Mouse (Mus musculus) liver, adult 2 months (tissue): ENCODE data around the gene Inpp5f. TPM values are rescaled to one million over a fixed set of nuclear protein-coding genes. Genes with fewer than 3 reads are reported as not detected.

Experiments
- DNase-seq: peaks from one replicate; pipeline ENCODE4 v3.0.0-alpha.2; 2011; ENCODE audit warnings: low read depth, low spot score; ENCODE audit errors: extremely low read depth
- H3K27ac ChIP-seq: fragments of 200-500 bp; replicated peaks from 2 replicates; pipeline ENCODE4 v1.5.1; 2012; ENCODE audit warnings: low read depth, mild to moderate bottlenecking, control low read depth, inconsistent platforms, low read length; ENCODE audit not compliant: insufficient read depth
- H3K27me3 ChIP-seq: fragments of 200-500 bp; 2 replicates; pipeline ENCODE4 v1.6.1; 2012; ENCODE audit warnings: mild to moderate bottlenecking, moderate library complexity, low read length, inconsistent platforms; ENCODE audit not compliant: control insufficient read depth, insufficient read depth
- H3K36me3 ChIP-seq: fragments of 200-500 bp; 2 replicates; pipeline ENCODE4 v1.6.1; 2012; ENCODE audit warnings: low read length, inconsistent platforms; ENCODE audit not compliant: control insufficient read depth, insufficient read depth
- H3K4me1 ChIP-seq: fragments of 200-500 bp; 2 replicates; pipeline ENCODE4 v1.6.1; 2011; ENCODE audit warnings: low read length; ENCODE audit not compliant: control insufficient read depth, insufficient read depth
- H3K4me3 ChIP-seq: fragments of 200-500 bp; 2 replicates; pipeline ENCODE4 v1.5.1; 2011; ENCODE audit warnings: low read depth, mild to moderate bottlenecking, control low read depth, low read length, moderate library complexity; ENCODE audit not compliant: insufficient read depth
- H3K79me2 ChIP-seq: fragments of 200-500 bp; 2 replicates; pipeline ENCODE4 v1.6.1; 2012; ENCODE audit warnings: inconsistent platforms, mild to moderate bottlenecking, low read length, moderate library complexity; ENCODE audit not compliant: control insufficient read depth, insufficient read depth
- H3K9ac ChIP-seq: fragments of 200-500 bp; 2 replicates; pipeline ENCODE4 v1.6.1; 2012; ENCODE audit warnings: low read depth, mild to moderate bottlenecking, control low read depth, inconsistent platforms, low read length
- CTCF ChIP-seq: fragments of 200-500 bp; IDR thresholded peaks from 2 replicates; pipeline ENCODE4 v1.5.1; 2011; ENCODE audit warnings: low read depth, low read length, control low read depth
- POLR2A ChIP-seq: fragments of 200-500 bp; IDR thresholded peaks from 2 replicates; pipeline ENCODE4 v1.6.1; 2011; ENCODE audit warnings: low read length, control low read depth; ENCODE audit not compliant: insufficient read depth; ENCODE audit errors: extremely low read depth
- WGBS: fragments of 180-500 bp; shearing (Covaris S2); methylation state at CpG from one replicate; pipeline ENCODE4 v1.1.7; 2018; 5-methylcytosine and 5-hydroxymethylcytosine counted together
- polyA plus RNA-seq: library from polyadenylated mRNA; depleted of rRNA; stranded (reverse); fragments of >200 nt; gene quantifications from 2 replicates; pipeline ENCODE4 v1.2.3, GENCODE M21; 2012
- total RNA-seq: library from RNA; depleted of rRNA; stranded (reverse); fragments of >200 nt; gene quantifications from 2 replicates; pipeline ENCODE4 v1.2.3, GENCODE M21; 2014

The Inpp5f gene
- total and polyA plus RNA-seq, 2 experiments, result 5.5 to 13.1 TPM

DNA sequence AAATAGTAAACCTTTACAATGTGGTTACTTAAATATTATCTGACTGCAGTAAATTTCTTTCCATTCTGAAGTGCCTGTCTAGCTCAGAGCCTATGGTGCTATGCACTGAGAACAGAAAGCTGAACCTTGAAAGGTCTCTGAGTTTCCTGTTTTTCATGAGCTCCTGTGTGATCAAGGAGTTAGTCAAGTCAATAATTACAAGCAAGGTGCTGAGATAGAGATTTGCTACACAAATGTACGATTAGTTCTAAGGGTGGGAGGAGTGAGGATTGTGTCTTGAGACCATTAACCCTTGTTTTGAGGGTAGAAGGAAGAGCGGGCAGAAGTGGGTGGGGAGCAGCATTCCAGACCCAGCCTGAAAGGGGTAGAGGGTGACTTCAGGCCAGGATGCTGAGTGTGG, 16.1 kb downstream of the Inpp5f start:
- Histone ChIP-seq H3K27me3 (no peaks in the 10 kb centered on the region), H3K36me3 (no peaks in the 10 kb centered on the region), H3K4me3 (no peak overlapping the region), H3K79me2 (peaks cover 28% of the 10 kb centered on the region), H3K4me1 (peaks cover 25% of the 10 kb centered on the region; the same call in 1 of the 2 replicates), H3K27ac (no peak overlapping the region), H3K9ac (no peak overlapping the region)
- TF ChIP-seq CTCF (no peak), POLR2A (no peak)
- DNase-seq, result no peak
- 58% methylated on average over 2 of the region's 2 CpGs for WGBS

DNA sequence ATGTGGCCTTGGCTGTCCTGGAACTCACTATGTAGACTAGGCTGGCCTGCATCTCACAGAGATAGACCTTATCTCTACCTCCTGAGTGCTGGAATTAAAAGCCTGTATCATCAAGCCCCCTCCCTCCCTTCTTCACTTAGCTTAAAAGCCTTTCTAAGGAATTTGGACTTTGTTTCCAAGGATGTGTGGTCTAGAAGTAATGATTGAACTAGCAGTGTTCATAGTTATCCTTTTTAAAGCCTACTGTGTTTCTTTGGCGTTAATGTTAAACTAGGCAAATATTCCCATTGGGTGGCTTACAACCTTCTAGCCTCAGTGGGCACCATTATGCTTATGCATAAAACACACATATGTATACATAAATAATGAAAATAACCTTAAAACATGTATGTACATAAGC, 16.6 kb downstream of the Inpp5f start:
- H3K4me3 ChIP-seq, result no peak overlapping the region
- no peak for DNase-seq
- H3K79me2 ChIP-seq, result peaks cover 33% of the 10 kb centered on the region
- peaks cover 20% of the 10 kb centered on the region; the same call in 1 of the 2 replicates for H3K4me1 ChIP-seq
- H3K36me3 ChIP-seq, result no peaks in the 10 kb centered on the region
- H3K9ac ChIP-seq, result no peak overlapping the region
- H3K27me3 ChIP-seq, result no peaks in the 10 kb centered on the region
- 41% methylated on average over 1 of the region's 1 CpGs for WGBS
- H3K27ac ChIP-seq, result no peak overlapping the region
- TF ChIP-seq POLR2A, result no peak
- no peak for TF ChIP-seq CTCF

DNA sequence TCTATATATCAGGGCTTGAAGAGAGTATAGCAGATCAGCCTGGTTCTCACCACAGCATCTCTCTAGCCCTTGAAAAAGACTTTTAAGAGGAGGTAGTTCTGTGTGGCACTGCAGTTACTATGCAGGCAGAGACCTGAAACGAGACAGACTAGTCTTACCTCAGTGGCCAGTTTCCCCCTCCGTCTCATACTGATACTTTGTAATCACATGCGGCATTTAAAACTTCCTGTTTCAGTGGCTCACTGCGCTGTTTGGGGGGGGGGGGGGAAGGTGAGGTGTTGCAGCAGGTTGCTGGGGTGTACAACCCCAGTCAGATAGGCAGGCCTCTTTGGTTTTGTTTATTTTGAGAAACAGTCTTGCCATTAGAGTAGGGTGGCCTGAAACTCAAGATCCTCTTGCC, 22.0 kb downstream of the Inpp5f start:
- no peak overlapping the region for H3K27ac ChIP-seq
- DNase-seq, result no peak
- H3K36me3 ChIP-seq, result peaks cover 3% of the 10 kb centered on the region; the same call in 1 of the 2 replicates
- peaks cover 37% of the 10 kb centered on the region for H3K79me2 ChIP-seq
- TF ChIP-seq POLR2A, result no peak
- no peak for TF ChIP-seq CTCF
- no peak overlapping the region for H3K4me3 ChIP-seq
- H3K4me1 ChIP-seq, result peaks cover 9% of the 10 kb centered on the region; the same call in 1 of the 2 replicates
- no peaks in the 10 kb centered on the region for H3K27me3 ChIP-seq
- H3K9ac ChIP-seq, result no peak overlapping the region
- 84% methylated on average over 4 of the region's 4 CpGs for WGBS

DNA sequence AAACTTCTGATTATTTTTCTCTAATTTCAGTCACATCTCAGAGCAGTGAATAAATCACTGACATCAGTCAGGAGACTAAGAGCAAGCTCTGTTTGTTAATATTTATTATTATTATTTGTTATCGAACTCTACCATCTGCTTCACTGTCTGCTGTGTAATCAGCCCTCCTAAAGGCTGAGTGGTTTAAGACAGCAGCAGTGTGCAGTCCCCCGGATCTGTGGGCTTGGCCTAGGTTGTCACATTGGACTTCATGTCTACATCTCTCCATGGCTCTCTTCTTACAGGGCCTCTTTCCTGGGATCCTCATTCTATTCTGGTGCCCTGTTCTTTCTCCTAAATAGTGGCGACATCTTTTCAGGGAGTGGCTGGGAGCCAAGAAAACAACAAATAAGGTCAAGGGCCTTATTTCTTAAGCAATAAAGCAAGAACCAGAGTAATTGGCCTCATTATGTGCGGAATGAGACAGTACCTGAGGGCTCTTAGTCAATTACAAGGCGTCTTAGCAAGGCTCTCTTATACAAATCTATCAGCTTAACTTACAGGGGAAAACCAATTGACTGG, 28.9 kb downstream of the Inpp5f start:
- Histone ChIP-seq H3K36me3 (peaks cover 4% of the 10 kb centered on the region), H3K27me3 (no peaks in the 10 kb centered on the region), H3K79me2 (peaks cover 14% of the 10 kb centered on the region), H3K9ac (no peak overlapping the region), H3K4me3 (no peak overlapping the region), H3K4me1 (no peaks in the 10 kb centered on the region), H3K27ac (no peak overlapping the region)
- no peak for TF ChIP-seq CTCF
- TF ChIP-seq POLR2A, result no peak
- WGBS, result 66% methylated on average over 5 of the region's 5 CpGs
- DNase-seq, result no peak

DNA sequence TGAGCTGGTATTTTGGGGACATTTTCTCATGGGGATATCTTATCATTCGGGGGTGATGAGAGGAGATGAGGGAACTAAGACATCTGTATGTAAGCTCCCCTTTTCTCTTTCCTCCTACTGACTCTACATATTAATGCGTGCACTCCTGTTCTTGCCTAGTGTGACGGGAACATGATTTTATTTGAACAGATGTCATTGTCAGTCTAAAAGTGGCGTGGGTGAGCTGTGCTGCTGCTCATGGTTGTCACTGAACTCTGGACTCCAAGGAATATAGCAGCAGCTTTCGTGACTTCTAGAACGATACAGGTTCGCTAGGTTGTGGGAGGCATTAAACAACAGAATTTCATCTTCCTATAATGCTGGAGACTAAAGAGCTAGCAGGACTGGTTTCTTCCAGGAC, 30.4 kb downstream of the Inpp5f start:
- 96% methylated on average over 7 of the region's 7 CpGs for WGBS
- Histone ChIP-seq H3K9ac (no peak overlapping the region), H3K4me1 (no peaks in the 10 kb centered on the region), H3K4me3 (no peak overlapping the region), H3K36me3 (peaks cover 4% of the 10 kb centered on the region), H3K27ac (no peak overlapping the region), H3K79me2 (peaks cover 8% of the 10 kb centered on the region), H3K27me3 (no peaks in the 10 kb centered on the region)
- no peak for DNase-seq
- TF ChIP-seq POLR2A, result no peak
- TF ChIP-seq CTCF, result no peak

DNA sequence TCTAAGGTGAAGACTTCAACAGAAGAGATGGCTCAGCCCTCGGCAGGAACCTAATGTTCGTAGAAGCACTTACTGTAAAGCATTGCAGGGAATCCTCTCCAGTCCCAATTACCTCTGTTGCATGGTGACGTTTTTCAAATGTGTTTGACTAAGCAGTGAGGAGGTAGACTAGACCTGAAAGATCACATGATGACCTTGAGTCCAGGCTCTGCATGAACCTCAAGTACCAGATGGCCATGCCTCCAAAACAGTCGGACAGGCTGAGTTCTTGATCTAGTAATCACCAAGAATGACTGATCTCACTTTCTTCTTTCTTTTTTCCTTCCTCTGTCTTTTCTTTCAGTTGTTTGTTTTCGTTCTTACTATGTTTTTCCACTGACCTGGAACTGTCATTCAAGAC, 31.3 kb downstream of the Inpp5f start:
- peaks cover 3% of the 10 kb centered on the region; the same call in 1 of the 2 replicates for H3K79me2 ChIP-seq
- no peak for DNase-seq
- 81% methylated on average over 5 of the region's 5 CpGs for WGBS
- no peak overlapping the region for H3K27ac ChIP-seq
- peaks cover 2% of the 10 kb centered on the region for H3K36me3 ChIP-seq
- TF ChIP-seq POLR2A (no peak), CTCF (no peak)
- H3K27me3 ChIP-seq, result no peaks in the 10 kb centered on the region
- no peak overlapping the region for H3K9ac ChIP-seq
- H3K4me1 ChIP-seq, result no peaks in the 10 kb centered on the region
- no peak overlapping the region for H3K4me3 ChIP-seq
